Mouse (Mus musculus) kidney, embryonic 15.5 days (tissue): Measurements from ENCODE around the gene Timp3. TPM values are rescaled to one million over a fixed set of nuclear protein-coding genes. Genes with fewer than 3 reads are reported as not detected.

ENCODE experiments used
- ATAC-seq: fragments of 200-750 bp; cut with Nextera tagmentation; replicated peaks from 2 replicates; pipeline ENCODE4 v1.8.0; 2017; ENCODE audit warnings: moderate TSS enrichment; ENCODE audit not compliant: low FRiP score
- H3K27ac ChIP-seq: fragments of 300-500 bp; sonication (generic); 2 replicates; pipeline ENCODE4 v1.5.1; 2015; ENCODE audit warnings: mild to moderate bottlenecking, inconsistent platforms
- H3K27me3 ChIP-seq: fragments of 300-500 bp; sonication (generic); 2 replicates; pipeline ENCODE4 v1.6.1; 2015; ENCODE audit warnings: inconsistent platforms
- H3K36me3 ChIP-seq: fragments of 300-500 bp; sonication (generic); 2 replicates; pipeline ENCODE4 v1.6.1; 2015; ENCODE audit warnings: inconsistent platforms
- H3K4me1 ChIP-seq: fragments of 300-500 bp; sonication (generic); 2 replicates; pipeline ENCODE4 v1.6.1; 2015; ENCODE audit warnings: inconsistent platforms
- H3K4me2 ChIP-seq: fragments of 300-500 bp; sonication (generic); 2 replicates; pipeline ENCODE4 v1.6.1; 2015; ENCODE audit warnings: moderate library complexity, mild to moderate bottlenecking, inconsistent platforms
- H3K4me3 ChIP-seq: fragments of 300-500 bp; sonication (generic); replicated peaks from 2 replicates; pipeline ENCODE4 v1.5.1; 2015; ENCODE audit warnings: mild to moderate bottlenecking, inconsistent platforms
- H3K9ac ChIP-seq: fragments of 300-500 bp; sonication (generic); 2 replicates; pipeline ENCODE4 v1.6.1; 2015; ENCODE audit warnings: mild to moderate bottlenecking, inconsistent platforms
- H3K9me3 ChIP-seq: fragments of 300-500 bp; sonication (generic); replicated peaks from 2 replicates; pipeline ENCODE4 v1.6.1; 2016; ENCODE audit warnings: inconsistent platforms
- WGBS: fragments of 180-500 bp; shearing (Covaris S2); methylation state at CpG from one replicate; pipeline ENCODE4 v1.1.7; 2015; ENCODE audit warnings: mixed read lengths; 5-methylcytosine and 5-hydroxymethylcytosine counted together
- polyA plus RNA-seq: library from polyadenylated mRNA; unstranded; fragments of >200 nt; fragmentation: Nextera tagmentation; extraction: Ambion mirVana; gene quantifications from 2 replicates; pipeline ENCODE4 v1.2.1, GENCODE M21; 2015

The Timp3 gene
- polyA plus RNA-seq: 82.0 and 85.9 TPM in 2 replicates

- ATAC-seq: peak; percentile 94
- Histone ChIP-seq H3K36me3 (no peaks in the 10 kb centered on the region; the same call in 1 of the 2 replicates), H3K9me3 (no peaks in the 10 kb centered on the region), H3K9ac (peak within 1 kb of the TSS; percentile 84), H3K4me3 (peak within 1 kb of the TSS; percentile 66), H3K4me2 (peak within 1 kb of the TSS; percentile 89), H3K4me1 (peaks cover 56% of the 10 kb centered on the region), H3K27ac (peak within 1 kb of the TSS; percentile 82), H3K27me3 (peaks cover 28% of the 10 kb centered on the region)
- WGBS: under 1% methylated on average over 65 of the region's 65 CpGs
These were observed at the start of gene Timp3 for GRCm38 (mm10) chr10:86300293-86301116. TSS of gene Timp3 (plus strand) at chr10:86300372.

GRCm38 (mm10) chr10:86256221-86256620, 44.0 kb upstream of the Timp3 start:
- WGBS: 61% methylated on average over 4 of the region's 4 CpGs

GRCm38 (mm10) chr10:86257045-86257444, 43.1 kb upstream of the Timp3 start:
- no peak for ATAC-seq
- Histone ChIP-seq H3K4me1 (no peaks in the 10 kb centered on the region), H3K9me3 (0 out of 2 replicates have a peak, but pooled peaks cover 4% of the 10 kb centered on the region), H3K27me3 (no peaks in the 10 kb centered on the region), H3K36me3 (no peaks in the 10 kb centered on the region), H3K4me3 (no peak overlapping the region), H3K27ac (no peak overlapping the region), H3K9ac (no peak overlapping the region), H3K4me2 (no peak overlapping the region)
- WGBS: 83% methylated on average over 3 of the region's 3 CpGs

More at GRCm38 (mm10) chr10:86256221-86256620, 44.0 kb upstream of the Timp3 start:
- Histone ChIP-seq H3K9me3 (0 out of 2 replicates have a peak, but pooled peaks cover 4% of the 10 kb centered on the region), H3K27me3 (no peaks in the 10 kb centered on the region), H3K4me3 (no peak overlapping the region), H3K4me2 (no peak overlapping the region), H3K27ac (no peak overlapping the region), H3K36me3 (no peaks in the 10 kb centered on the region), H3K4me1 (no peaks in the 10 kb centered on the region), H3K9ac (no peak overlapping the region)
- no peak for ATAC-seq

GRCm38 (mm10) chr10:86258046-86258445, 42.1 kb upstream of the Timp3 start:
- 0 out of 2 replicates have a peak, but pooled peaks cover 4% of the 10 kb centered on the region for H3K9me3 ChIP-seq
- no peaks in the 10 kb centered on the region for H3K36me3 ChIP-seq
- H3K4me2 ChIP-seq: no peak overlapping the region
- no peak overlapping the region for H3K27ac ChIP-seq
- H3K9ac ChIP-seq: no peak overlapping the region
- no peak overlapping the region for H3K4me3 ChIP-seq
- ATAC-seq: no peak
- H3K4me1 ChIP-seq: no peaks in the 10 kb centered on the region
- no peaks in the 10 kb centered on the region for H3K27me3 ChIP-seq
- WGBS: 63% methylated on average over 4 of the region's 4 CpGs

- WGBS: 91% methylated on average over 3 of the region's 3 CpGs
- no peak for ATAC-seq
These were observed 41.2 kb upstream of the Timp3 start for GRCm38 (mm10) chr10:86258992-86259391.

GRCm38 (mm10) chr10:86261725-86262124, 38.4 kb upstream of the Timp3 start:
- WGBS: 64% methylated on average over 2 of the region's 2 CpGs
- Histone ChIP-seq H3K27ac (no peak overlapping the region), H3K9ac (no peak overlapping the region), H3K4me2 (no peak overlapping the region), H3K27me3 (no peaks in the 10 kb centered on the region), H3K4me3 (no peak overlapping the region), H3K36me3 (no peaks in the 10 kb centered on the region), H3K4me1 (peaks cover 5% of the 10 kb centered on the region; the same call in 1 of the 2 replicates), H3K9me3 (0 out of 2 replicates have a peak, but pooled peaks cover 4% of the 10 kb centered on the region)
- ATAC-seq: no peak

More at GRCm38 (mm10) chr10:86258992-86259391, 41.2 kb upstream of the Timp3 start:
- Histone ChIP-seq H3K27ac (no peak overlapping the region), H3K36me3 (no peaks in the 10 kb centered on the region), H3K4me3 (no peak overlapping the region), H3K9ac (no peak overlapping the region), H3K27me3 (no peaks in the 10 kb centered on the region), H3K4me1 (no peaks in the 10 kb centered on the region), H3K9me3 (0 out of 2 replicates have a peak, but pooled peaks cover 4% of the 10 kb centered on the region), H3K4me2 (no peak overlapping the region)

- Histone ChIP-seq H3K27ac (no peak overlapping the region), H3K27me3 (no peaks in the 10 kb centered on the region), H3K9me3 (0 out of 2 replicates have a peak, but pooled peaks cover 4% of the 10 kb centered on the region), H3K4me2 (no peak overlapping the region), H3K36me3 (no peaks in the 10 kb centered on the region), H3K4me3 (no peak overlapping the region), H3K9ac (no peak overlapping the region), H3K4me1 (peaks cover 5% of the 10 kb centered on the region; the same call in 1 of the 2 replicates)
- 72% methylated on average over 9 of the region's 9 CpGs for WGBS
- peak; percentile 64; the same call in 1 of the 2 replicates for ATAC-seq
These were observed 35.6 kb upstream of the Timp3 start for GRCm38 (mm10) chr10:86264618-86265017.

GRCm38 (mm10) chr10:86270254-86270653, 29.9 kb upstream of the Timp3 start:
- Histone ChIP-seq H3K4me2 (no peak overlapping the region), H3K27me3 (no peaks in the 10 kb centered on the region), H3K4me3 (no peak overlapping the region), H3K9me3 (no peaks in the 10 kb centered on the region), H3K9ac (no peak overlapping the region), H3K36me3 (no peaks in the 10 kb centered on the region), H3K27ac (peak overlapping the region; percentile 60), H3K4me1 (peaks cover 20% of the 10 kb centered on the region)
- no peak for ATAC-seq
- 36% methylated on average over 3 of the region's 3 CpGs for WGBS

- no peaks in the 10 kb centered on the region for H3K36me3 ChIP-seq
- ATAC-seq: no peak
- no peaks in the 10 kb centered on the region for H3K27me3 ChIP-seq
- H3K9ac ChIP-seq: no peak overlapping the region
- 83% methylated on average over 3 of the region's 3 CpGs for WGBS
- no peak overlapping the region for H3K4me3 ChIP-seq
- H3K4me2 ChIP-seq: no peak overlapping the region
- peaks cover 20% of the 10 kb centered on the region for H3K4me1 ChIP-seq
- H3K9me3 ChIP-seq: no peaks in the 10 kb centered on the region
- peak overlapping the region; percentile 74 for H3K27ac ChIP-seq
These were observed 27.3 kb upstream of the Timp3 start for GRCm38 (mm10) chr10:86272826-86273225.

GRCm38 (mm10) chr10:86273410-86274191, 26.6 kb upstream of the Timp3 start:
- peak; percentile 60; the same call in 1 of the 2 replicates for ATAC-seq

GRCm38 (mm10) chr10:86275585-86275984, 24.6 kb upstream of the Timp3 start:
- ATAC-seq: no peak
- WGBS: 86% methylated on average over 5 of the region's 5 CpGs
- no peak overlapping the region for H3K9ac ChIP-seq
- H3K4me3 ChIP-seq: no peak overlapping the region
- H3K36me3 ChIP-seq: no peaks in the 10 kb centered on the region
- no peak overlapping the region for H3K4me2 ChIP-seq
- H3K27me3 ChIP-seq: no peaks in the 10 kb centered on the region
- H3K4me1 ChIP-seq: peaks cover 15% of the 10 kb centered on the region
- no peaks in the 10 kb centered on the region for H3K9me3 ChIP-seq
- H3K27ac ChIP-seq: no peak overlapping the region

More at GRCm38 (mm10) chr10:86273410-86274191, 26.6 kb upstream of the Timp3 start:
- Histone ChIP-seq H3K4me3 (no peak overlapping the region), H3K9ac (no peak overlapping the region), H3K27ac (peak overlapping the region; percentile 74), H3K27me3 (no peaks in the 10 kb centered on the region), H3K9me3 (no peaks in the 10 kb centered on the region), H3K4me1 (peaks cover 20% of the 10 kb centered on the region), H3K36me3 (no peaks in the 10 kb centered on the region), H3K4me2 (no peak overlapping the region)
- 56% methylated on average over 19 of the region's 19 CpGs for WGBS

GRCm38 (mm10) chr10:86277327-86277726, 22.8 kb upstream of the Timp3 start:
- Histone ChIP-seq H3K27me3 (no peaks in the 10 kb centered on the region), H3K4me2 (no peak overlapping the region), H3K4me3 (no peak overlapping the region), H3K9me3 (no peaks in the 10 kb centered on the region), H3K27ac (no peak overlapping the region), H3K36me3 (no peaks in the 10 kb centered on the region), H3K9ac (no peak overlapping the region), H3K4me1 (peaks cover 13% of the 10 kb centered on the region)
- no peak for ATAC-seq
- WGBS: 87% methylated on average over 5 of the region's 5 CpGs
